Mouse (Mus musculus): ENCODE data around the gene 9530077C05Rik.
"Not testable (repeated sequence)": the region's sequence is repeated elsewhere in the genome, so short reads cannot be mapped to it uniquely, and the experiment has no call there.

The 9530077C05Rik gene

DNA sequence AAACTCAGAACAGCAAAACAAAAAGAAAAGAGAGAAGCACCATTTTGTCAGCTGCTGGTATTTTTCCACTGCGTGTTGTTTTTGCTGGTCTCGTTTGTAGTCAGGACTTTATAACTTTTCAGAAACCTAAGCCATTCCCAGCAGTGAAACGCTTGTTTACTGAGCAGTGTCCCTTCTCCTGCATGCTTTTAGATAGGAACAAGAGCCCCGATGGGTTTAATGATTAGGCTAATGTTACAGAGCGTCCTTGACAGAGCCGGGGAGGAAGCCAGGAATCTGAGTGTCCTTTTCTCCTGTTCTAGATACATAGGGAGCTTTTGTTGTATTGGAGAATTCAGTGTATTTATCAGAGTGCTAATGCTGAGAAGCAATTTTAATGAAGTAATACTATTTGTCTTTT, 6.2 kb downstream of the 9530077C05Rik start:
- no peak for DNase-seq (ENCODE audit: low read depth, low spot score)

DNA sequence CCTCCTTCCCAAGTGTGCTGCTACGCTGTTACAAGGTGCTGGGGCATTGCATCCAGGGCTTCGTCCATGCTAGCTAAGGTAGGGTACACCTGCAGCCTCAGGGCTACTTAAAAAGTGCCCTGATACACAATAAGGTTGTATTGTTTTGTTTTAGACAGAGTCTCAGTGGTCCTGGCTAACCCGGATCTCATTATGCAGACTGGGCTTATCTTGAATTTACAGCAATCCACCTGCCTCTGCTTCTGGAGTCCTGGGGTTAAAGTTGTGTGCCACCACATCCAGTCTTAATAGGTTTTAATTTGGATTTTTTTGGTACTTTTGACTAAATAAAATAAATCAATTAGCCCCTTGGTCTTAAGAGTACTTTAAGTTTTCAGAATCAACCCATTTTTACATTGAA, 8.6 kb downstream of the 9530077C05Rik start:
- DNase-seq (ENCODE audit: low read depth, low spot score) = no peak

GRCm38 (mm10) chr9:22420491-22420890, 9.2 kb downstream of the 9530077C05Rik start:
- DNase-seq (ENCODE audit: low read depth, low spot score) = no peak

- DNase-seq (ENCODE audit: low read depth, low spot score) = no peak
These were observed 11.2 kb downstream of the 9530077C05Rik start for GRCm38 (mm10) chr9:22422559-22422958.

GRCm38 (mm10) chr9:22423507-22423906, 12.2 kb downstream of the 9530077C05Rik start:
- DNase-seq (ENCODE audit: low read depth, low spot score) = no peak

DNA sequence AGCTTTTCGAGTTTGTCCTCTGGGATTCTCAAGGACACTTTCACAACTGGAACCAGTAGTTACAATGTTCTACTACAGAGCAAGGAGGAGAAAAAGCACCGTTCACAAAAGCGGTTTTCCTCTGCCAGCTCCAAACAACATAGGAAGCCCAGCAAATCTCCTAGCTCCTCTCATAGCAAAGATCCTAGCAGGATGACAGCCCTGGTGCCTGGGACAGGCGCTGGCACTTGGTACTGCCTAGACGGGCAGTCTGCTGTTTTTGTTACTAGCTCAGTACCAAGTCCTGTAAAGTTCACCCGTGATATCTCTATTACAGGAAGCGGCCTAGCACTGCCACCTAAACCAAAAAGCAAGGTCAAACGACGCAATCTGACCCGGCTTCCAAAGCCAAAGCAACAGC, 12.9 kb downstream of the 9530077C05Rik start:
- DNase-seq (ENCODE audit: low read depth, low spot score) = no peak

GRCm38 (mm10) chr9:22424719-22425118, 13.4 kb downstream of the 9530077C05Rik start:
- DNase-seq (ENCODE audit: low read depth, low spot score) = no peak

- no peak for DNase-seq (ENCODE audit: low read depth, low spot score)
These were observed 16.8 kb downstream of the 9530077C05Rik start for GRCm38 (mm10) chr9:22428028-22428665.

GRCm38 (mm10) chr9:22428666-22429410, 17.5 kb downstream of the 9530077C05Rik start:
- no peak for DNase-seq (ENCODE audit: low read depth, low spot score)

DNA sequence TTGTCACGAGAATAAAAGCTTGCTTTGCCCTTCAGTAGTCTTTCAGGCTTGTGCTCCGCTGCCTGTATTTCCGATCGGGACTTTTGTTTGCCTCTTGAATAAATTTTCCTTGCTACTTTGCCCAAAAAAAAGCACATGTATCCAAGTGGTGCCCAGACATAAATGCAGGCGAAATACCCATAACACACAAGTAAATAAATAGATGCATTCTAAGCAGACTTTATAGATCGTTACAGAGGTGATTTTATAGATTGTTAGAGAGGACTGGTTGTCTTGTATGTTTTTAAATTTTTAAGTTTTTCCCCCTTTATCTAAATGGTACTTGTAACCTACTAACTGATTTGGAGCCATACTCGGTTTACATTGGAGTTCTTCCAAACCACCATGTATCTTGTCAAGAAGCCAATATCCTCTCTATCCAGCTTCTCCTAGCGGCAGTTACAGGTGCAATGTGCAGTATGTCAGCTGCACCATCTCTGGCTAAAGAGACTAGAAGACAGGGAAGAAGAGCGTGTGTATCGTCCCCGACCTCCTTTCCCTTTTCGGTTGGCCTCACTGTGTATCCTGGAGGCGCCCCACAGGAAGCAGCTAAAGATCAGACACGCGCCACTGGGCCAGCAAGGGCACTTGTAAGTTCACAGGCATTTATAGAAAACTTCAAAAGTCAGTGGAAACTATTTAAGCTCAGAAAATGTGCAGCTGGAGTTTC, 18.4 kb downstream of the 9530077C05Rik start:
- no peak for DNase-seq (ENCODE audit: low read depth, low spot score)

DNA sequence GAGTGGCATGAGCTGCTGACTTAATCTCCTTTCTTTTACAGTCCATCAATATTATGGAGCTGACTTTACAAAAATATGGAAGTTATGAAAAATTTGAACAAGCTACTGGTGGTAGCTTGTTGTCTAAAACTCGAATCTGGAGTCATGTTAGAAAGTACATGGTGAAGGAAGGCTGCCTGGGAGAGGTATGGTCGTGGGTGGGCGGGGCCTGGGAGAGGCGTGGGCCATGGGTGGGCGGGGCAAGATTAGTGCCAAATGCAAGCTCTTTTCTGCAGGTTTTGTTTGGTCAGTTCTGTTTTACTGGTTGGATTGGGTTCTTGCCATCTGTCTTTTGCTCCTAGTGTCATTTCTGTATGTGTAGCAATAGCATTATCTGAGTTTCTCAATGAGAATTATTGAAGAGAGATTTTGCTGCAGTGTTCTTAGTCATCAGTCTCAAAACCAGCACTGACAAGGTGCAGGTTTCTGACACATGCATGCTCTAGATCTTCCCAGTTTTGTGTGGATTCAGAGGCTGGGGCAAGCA, 19.1 kb downstream of the 9530077C05Rik start:
- DNase-seq (ENCODE audit: low read depth, low spot score) = no peak

DNA sequence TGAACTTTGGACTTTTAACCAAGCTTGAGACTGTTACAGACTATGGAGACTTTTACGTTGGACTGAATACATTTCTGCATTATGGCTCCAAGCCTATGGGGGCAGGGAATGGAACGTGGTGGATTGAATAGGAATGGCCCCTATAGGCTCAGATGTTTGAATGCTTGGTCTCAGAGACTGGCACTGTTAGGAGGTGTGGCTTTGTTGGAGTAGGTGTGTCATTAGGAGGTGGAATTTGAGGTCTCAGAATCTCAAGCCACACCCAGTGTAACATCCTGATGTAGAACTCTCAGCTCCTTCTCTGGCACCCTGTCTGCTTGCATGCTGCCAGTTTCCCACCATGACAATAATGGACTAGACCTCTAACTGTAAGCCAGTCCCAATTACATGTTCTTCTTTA, 21.9 kb downstream of the 9530077C05Rik start:
- peak; percentile 41 for DNase-seq (ENCODE audit: low read depth, low spot score)

DNA sequence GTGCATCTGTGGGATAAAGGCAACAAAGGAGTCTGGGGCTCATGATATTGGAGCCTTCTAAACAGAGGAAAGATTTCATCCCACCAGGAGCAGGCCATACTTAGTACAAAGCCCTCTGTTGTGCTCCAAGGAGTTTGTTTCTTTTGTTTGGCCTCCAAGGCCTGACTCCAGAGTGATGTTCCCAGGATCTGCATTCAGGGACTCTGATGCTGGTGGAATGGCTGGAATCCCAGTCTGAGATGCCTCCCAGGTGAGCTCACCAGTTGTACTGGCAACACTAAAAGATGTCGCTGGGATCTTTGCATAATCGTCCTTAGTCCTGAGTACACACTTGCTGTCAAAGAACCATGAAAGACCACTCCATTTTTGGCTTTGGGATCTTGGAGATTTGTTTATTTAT, 22.8 kb downstream of the 9530077C05Rik start:
- no peak for DNase-seq (ENCODE audit: low read depth, low spot score)

- peak; percentile 17 for DNase-seq (ENCODE audit: low read depth, low spot score)
These were observed 27.5 kb downstream of the 9530077C05Rik start for GRCm38 (mm10) chr9:22438826-22439225.

DNA sequence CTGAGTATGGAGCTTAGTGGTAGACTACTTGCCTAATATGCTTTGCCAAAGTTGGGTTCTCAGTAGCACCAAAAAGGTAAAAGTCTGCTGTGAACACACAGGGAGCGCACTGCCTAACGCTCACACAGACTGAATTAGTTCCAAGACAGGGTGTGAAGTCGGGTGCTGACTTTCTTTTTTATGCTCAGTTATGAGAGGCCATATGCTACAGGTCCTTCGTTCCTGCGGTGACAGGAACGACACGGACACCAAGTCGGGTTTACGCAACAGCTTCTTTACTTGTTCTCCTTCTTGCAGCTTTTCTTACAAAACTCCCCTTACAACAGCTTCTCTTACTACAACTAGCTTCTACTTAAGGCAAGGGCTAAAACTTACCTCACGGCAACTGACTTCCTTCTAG, 31.8 kb downstream of the 9530077C05Rik start:
- DNase-seq (ENCODE audit: low read depth, low spot score) = no peak

DNA sequence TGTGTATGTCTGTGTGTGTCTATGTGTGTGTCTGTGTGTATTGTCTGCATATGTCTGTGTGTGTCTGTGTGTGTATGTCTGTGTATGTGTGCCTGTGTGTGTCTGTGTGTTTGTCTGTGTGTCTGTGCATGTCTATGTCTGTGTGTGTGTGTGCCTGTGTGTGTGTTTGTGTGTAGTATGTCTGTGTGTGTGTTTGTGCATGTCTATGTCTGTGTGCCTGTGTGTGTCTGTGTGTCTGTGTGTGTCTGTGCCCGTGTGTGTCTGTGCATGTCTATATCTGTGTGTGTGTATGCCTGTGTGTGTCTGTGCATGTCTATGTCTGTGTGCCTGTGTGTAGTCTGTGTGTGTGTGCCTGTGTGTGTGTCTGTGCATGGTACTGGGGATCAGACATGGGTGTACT, 33.8 kb downstream of the 9530077C05Rik start:
- DNase-seq (ENCODE audit: low read depth, low spot score) = no peak

- no peak for DNase-seq (ENCODE audit: low read depth, low spot score)
These were observed 35.9 kb downstream of the 9530077C05Rik start for GRCm38 (mm10) chr9:22447213-22447612.

DNA sequence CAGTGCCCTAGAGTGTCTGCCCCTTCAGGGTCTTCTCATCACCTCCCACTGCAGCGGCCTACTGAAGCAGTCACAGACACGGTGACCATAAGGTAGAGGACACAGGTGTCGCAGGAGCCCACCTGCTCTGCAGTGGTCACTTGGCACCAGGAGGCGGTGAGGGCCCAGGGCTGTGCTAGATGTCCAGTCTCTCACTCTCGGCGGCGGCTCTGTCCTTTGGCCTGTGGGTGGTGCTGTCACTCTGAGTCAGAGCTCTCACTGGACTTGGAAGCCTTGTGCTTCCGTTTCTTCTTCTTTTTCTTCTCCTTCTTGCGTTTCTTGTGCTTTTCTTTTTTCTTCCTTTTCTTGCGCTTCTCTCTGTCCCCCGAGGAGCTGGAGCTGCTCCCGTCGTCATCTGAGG, 37.1 kb downstream of the 9530077C05Rik start:
- DNase-seq (ENCODE audit: low read depth, low spot score) = no peak

DNA sequence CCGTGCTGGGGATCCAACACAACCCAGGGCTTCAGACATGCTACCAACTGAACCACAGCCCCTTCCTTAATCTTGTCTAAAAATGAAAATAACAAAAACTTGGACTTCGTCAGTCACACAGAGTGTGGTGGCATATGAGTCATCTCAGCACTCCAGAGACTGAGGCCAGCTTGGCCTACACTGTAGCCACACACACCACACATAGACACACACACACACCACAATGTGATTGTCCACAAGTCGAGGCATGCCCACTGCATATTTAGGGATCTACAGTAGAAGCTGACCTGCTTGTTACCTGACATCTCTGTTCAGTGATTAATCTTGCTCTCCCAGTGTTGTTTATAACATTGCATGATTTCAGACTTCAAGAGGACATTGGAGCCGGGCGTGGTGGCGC, 37.9 kb downstream of the 9530077C05Rik start:
- no peak for DNase-seq (ENCODE audit: low read depth, low spot score)

- DNase-seq (ENCODE audit: low read depth, low spot score) = no peak
These were observed 41.4 kb downstream of the 9530077C05Rik start for GRCm38 (mm10) chr9:22452697-22453096.

GRCm38 (mm10) chr9:22453501-22453924, 42.2 kb downstream of the 9530077C05Rik start:
- DNase-seq (ENCODE audit: low read depth, low spot score) = no peak

GRCm38 (mm10) chr9:22453990-22454389, 42.7 kb downstream of the 9530077C05Rik start, which contains the start of gene Gm17545:
Gm17545 (plus strand) TSS chr9:22454290.
- DNase-seq (ENCODE audit: low read depth, low spot score) = not testable (repeated sequence)
